Mouse (Mus musculus) WW6 (cell line): ENCODE measurements around the gene Gm7173.

Source experiments
- DNase-seq: peaks from one replicate; pipeline ENCODE4 v3.0.0-alpha.2; 2013; ENCODE audit warnings: low read depth, low spot score

Gene Gm7173

DNA sequence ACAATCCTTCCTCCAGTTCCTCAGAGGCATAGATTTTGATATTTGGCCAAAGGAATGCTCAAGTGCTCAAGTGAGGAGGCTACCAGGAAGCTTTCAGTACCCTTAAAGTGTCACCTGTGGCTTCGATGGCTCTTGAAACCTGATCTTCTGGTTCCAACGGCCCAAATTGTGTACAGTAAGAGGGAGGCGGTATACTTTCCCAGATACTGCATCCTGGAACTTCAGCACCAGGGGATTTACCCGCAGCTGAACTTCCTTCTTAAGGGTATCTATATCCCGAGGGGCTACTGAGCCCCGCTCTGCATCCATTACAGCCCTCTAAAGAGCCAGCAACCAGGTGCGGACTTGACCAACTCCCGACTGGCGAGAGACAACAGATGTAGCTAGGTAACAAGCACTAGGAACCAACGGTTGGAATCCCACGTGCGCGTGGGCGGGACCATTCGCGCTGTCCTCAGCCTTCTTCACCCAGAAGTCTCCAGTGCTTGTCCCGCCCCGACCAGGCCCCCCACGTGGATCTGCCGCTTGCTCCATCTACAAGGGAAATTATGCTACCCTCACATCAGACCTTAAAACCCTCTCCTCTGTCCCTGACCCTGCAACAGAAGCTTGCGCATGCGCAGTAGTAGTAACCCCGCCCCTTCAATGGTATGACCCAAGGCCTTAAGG lies at the start of gene Gm7173:
Gm7173 (minus strand) TSS at position 309 of the 669 bp plus-strand sequence.
- DNase-seq: peak; percentile 1

- DNase-seq: no peak
Measured at GRCm38 (mm10) chrX:79517646-79518016, 546 bp upstream of the Gm7173 start.

DNA sequence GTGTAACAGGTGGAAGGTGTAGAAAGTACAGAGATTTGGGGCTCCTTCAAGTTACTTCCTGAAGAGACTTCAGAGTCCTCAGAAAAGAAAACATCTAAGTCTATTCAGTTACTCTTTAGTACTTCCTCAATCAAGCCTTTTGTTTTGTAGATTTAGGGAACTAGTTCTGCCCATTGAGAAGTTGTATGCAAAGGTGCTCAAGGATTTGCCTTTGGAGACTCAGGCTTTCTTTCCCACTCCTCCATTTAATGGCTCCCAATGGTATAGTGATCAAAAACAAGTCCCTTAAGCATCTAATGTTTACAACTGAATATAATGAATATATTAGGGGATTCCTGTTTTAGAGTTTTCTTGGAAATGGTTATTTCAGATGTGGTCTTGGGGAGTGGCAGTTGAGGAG lies 200.3 kb downstream of the Gm7173 start:
- no peak for DNase-seq
